Mouse (Mus musculus) neural tube, embryonic 15.5 days (tissue): ENCODE measurements at regions not wholly inside any gene's neighbourhood (a gene's known extent, or its start where the extent isn't known, plus 50 kb on each side); places are given as distances from the start of the nearest gene placed in this dataset.

Experiments
- ATAC-seq: fragments of 200-750 bp; cut with Nextera tagmentation; 2 replicates; pipeline ENCODE4 v1.8.0; 2017; ENCODE audit warnings: mild to moderate bottlenecking, moderate TSS enrichment, moderate library complexity; ENCODE audit not compliant: low FRiP score
- H3K27ac ChIP-seq: fragments of 300-500 bp; sonication (generic); replicated peaks from 2 replicates; pipeline ENCODE4 v1.5.1; 2015; ENCODE audit warnings: mild to moderate bottlenecking, inconsistent platforms
- H3K27me3 ChIP-seq: fragments of 300-500 bp; sonication (generic); replicated peaks from 2 replicates; pipeline ENCODE4 v1.6.1; 2015; ENCODE audit warnings: inconsistent platforms
- H3K36me3 ChIP-seq: fragments of 300-500 bp; sonication (generic); 2 replicates; pipeline ENCODE4 v1.6.1; 2015; ENCODE audit warnings: inconsistent platforms
- H3K4me1 ChIP-seq: fragments of 300-500 bp; sonication (generic); 2 replicates; pipeline ENCODE4 v1.6.1; 2015; ENCODE audit warnings: inconsistent platforms
- H3K4me2 ChIP-seq: fragments of 300-500 bp; sonication (generic); 2 replicates; pipeline ENCODE4 v1.6.1; 2015; ENCODE audit warnings: inconsistent platforms, mild to moderate bottlenecking, moderate library complexity
- H3K4me3 ChIP-seq: fragments of 300-500 bp; sonication (generic); replicated peaks from 2 replicates; pipeline ENCODE4 v1.5.1; 2015; ENCODE audit warnings: mild to moderate bottlenecking, inconsistent platforms
- H3K9ac ChIP-seq: fragments of 300-500 bp; sonication (generic); replicated peaks from 2 replicates; pipeline ENCODE4 v1.6.1; 2015; ENCODE audit warnings: mild to moderate bottlenecking, inconsistent platforms
- H3K9me3 ChIP-seq: fragments of 300-500 bp; sonication (generic); replicated peaks from 2 replicates; pipeline ENCODE4 v1.6.1; 2016; ENCODE audit warnings: inconsistent platforms
- whole genome bisulfite sequencing: fragments of 180-500 bp; shearing (Covaris S2); methylation state at CpG from one replicate; pipeline ENCODE4 v1.1.7; 2015; ENCODE audit warnings: mixed read lengths; 5-methylcytosine and 5-hydroxymethylcytosine counted together

DNA sequence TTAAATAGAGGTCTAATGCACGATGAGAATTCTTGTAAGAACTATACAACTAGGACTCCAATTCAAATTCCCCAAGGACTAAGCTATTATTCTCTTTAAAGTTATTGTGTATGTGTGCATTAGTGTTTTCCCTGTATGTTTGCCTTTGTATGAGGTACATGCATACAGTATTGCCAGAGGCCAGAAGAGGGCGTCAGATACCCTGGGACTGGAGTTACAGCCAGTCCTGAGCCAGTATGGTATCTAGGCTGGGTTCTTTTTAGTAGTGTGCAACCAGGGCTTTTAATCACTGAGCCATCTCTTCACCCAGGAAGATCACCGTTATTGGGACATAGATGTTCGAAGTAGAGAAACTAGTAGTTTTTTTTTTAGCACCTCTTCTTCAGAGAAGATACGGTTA is 154.2 kb upstream of the Esrrg start:
- H3K9ac ChIP-seq: no peak overlapping the region
- no peak overlapping the region for H3K4me3 ChIP-seq
- ATAC-seq: no peak
- WGBS: 67% methylated on average over 5 of the region's 5 CpGs
- no peaks in the 10 kb centered on the region for H3K27me3 ChIP-seq
- no peak overlapping the region for H3K4me2 ChIP-seq
- no peaks in the 10 kb centered on the region for H3K36me3 ChIP-seq
- H3K9me3 ChIP-seq: no peaks in the 10 kb centered on the region
- no peak overlapping the region for H3K27ac ChIP-seq
- H3K4me1 ChIP-seq: no peaks in the 10 kb centered on the region

DNA sequence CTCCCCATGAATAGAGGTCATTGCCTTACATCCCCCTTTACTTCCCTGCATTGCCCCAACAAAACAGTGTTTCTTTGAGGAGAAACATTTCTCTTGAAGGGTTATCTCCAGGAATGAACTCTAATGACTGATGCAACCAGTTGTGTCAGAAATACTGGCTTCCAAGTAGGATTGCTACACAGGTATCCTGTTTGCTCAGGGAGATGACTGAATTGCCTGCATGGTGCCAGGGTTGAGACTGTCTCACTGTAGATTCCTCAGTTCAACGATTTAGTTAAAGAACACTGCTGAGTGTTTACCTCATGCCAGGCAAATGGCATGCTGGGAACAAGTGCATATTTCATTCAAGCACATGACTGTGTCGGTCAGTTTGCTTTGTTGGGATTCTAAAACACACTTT is 123.8 kb upstream of the Esrrg start:
- 72% methylated on average over 2 of the region's 2 CpGs for WGBS
- H3K9ac ChIP-seq: no peak overlapping the region
- ATAC-seq: no peak
- H3K27ac ChIP-seq: no peak overlapping the region
- H3K4me3 ChIP-seq: no peak overlapping the region
- no peaks in the 10 kb centered on the region for H3K9me3 ChIP-seq
- no peak overlapping the region for H3K4me2 ChIP-seq
- no peaks in the 10 kb centered on the region for H3K4me1 ChIP-seq
- H3K36me3 ChIP-seq: no peaks in the 10 kb centered on the region
- H3K27me3 ChIP-seq: no peaks in the 10 kb centered on the region

DNA sequence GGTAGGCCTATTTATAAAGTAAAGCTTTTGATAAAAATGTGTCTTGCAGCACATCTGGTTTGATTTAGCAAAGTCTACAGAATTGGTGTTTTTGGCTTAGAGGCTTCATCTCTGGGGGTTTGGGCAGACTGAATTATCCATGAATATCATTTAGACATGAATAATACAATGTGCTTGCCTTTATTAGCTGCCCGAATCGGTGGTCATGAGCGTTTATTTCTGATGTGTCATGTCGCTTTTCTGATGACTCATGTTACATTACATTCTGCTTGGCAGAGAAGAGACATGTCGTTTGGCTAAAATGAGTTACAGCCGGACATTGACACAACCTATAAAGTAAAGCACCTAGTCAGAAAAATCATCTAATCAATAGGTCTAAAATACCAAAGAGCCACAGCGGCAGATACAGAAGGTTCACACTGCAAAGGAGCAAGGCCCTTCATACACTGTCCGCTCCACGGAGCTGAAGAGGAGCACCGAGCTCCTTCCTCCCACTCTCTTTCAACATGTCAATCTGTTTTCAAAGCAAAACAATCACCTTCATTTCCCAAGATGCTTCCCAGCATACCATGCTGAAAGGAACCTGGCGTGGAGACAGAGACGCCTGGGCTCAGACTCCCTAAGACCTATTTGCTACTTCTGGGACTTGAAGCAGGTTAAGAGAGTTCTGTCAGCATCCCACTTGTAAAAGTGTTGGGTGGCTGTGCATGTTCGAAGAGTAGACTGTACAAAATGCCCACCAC is 120.5 kb upstream of the Esrrg start:
- Histone ChIP-seq H3K4me2 (no peak overlapping the region), H3K27me3 (no peaks in the 10 kb centered on the region), H3K27ac (no peak overlapping the region), H3K9ac (no peak overlapping the region), H3K4me1 (no peaks in the 10 kb centered on the region), H3K9me3 (no peaks in the 10 kb centered on the region), H3K36me3 (no peaks in the 10 kb centered on the region), H3K4me3 (no peak overlapping the region)
- 87% methylated on average over 13 of the region's 13 CpGs for WGBS
- no peak for ATAC-seq

DNA sequence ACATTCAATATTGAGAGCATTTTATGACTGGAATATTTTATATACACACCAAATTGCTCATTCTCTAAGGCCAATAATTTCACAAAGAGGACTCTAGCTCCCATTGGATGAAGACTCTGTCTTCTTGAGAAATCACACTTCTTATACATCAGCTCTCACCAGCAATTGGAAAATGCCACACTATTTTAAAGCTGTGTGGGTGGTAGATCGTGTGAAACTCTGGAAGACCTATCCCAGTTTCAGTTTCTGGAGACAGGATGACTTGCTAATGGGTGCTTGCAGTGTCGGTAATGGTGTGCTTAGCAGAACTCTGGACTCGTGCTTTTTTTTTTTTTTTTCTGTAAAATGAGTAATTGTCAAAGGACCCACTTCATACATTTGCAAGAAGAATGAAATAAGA is 119.1 kb upstream of the Esrrg start:
- H3K4me1 ChIP-seq: no peaks in the 10 kb centered on the region
- no peak overlapping the region for H3K27ac ChIP-seq
- H3K27me3 ChIP-seq: no peaks in the 10 kb centered on the region
- H3K4me3 ChIP-seq: no peak overlapping the region
- WGBS: 82% methylated on average over 3 of the region's 3 CpGs
- no peaks in the 10 kb centered on the region for H3K36me3 ChIP-seq
- H3K9me3 ChIP-seq: no peaks in the 10 kb centered on the region
- H3K9ac ChIP-seq: no peak overlapping the region
- H3K4me2 ChIP-seq: no peak overlapping the region
- ATAC-seq: no peak

DNA sequence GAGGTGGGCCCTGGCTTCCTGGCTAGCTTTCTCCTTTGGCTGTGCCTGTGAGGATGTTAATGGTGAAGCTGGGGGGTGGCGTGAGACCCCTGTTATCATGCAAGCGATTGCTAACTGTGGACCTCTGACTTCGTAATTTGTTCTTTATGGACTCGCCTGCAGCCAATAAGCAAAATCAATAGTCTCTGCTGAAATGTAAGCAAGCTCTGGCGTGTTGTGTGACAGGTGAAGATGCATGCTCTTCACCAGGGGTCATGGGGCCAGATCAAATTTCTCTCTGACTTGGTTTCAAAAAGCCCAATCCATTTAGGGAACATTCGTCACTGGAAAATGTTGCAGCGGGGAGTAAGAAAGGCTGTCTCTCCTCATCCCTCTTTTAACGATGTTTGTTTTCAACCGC is 103.2 kb upstream of the Esrrg start:
- H3K36me3 ChIP-seq: no peaks in the 10 kb centered on the region
- no peak for ATAC-seq
- no peak overlapping the region for H3K9ac ChIP-seq
- H3K4me3 ChIP-seq: no peak overlapping the region
- H3K4me1 ChIP-seq: no peaks in the 10 kb centered on the region
- H3K27me3 ChIP-seq: no peaks in the 10 kb centered on the region
- no peak overlapping the region for H3K4me2 ChIP-seq
- H3K27ac ChIP-seq: no peak overlapping the region
- WGBS: 55% methylated on average over 9 of the region's 9 CpGs
- no peaks in the 10 kb centered on the region for H3K9me3 ChIP-seq

DNA sequence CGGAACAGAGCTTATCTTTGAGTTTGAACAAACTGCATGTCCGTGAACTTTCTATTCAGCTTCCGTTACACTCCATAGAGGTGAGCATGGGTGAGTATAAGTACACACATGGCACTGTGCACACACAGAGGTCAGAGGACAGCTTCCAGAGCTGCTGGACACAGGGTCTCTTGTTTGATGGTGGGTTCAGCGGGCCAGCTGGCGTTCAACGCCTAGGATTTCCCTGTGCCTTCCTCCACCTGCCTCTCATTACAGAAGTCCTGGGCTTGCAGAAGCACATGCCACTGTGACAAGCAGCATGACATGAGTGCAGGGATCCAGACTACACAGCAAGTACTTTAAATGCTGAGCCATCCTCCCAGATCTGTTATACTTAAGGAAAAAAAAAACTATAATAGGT is 101.4 kb upstream of the Esrrg start:
- no peak for ATAC-seq
- Histone ChIP-seq H3K9me3 (no peaks in the 10 kb centered on the region), H3K4me3 (no peak overlapping the region), H3K4me1 (no peaks in the 10 kb centered on the region), H3K27me3 (no peaks in the 10 kb centered on the region), H3K27ac (no peak overlapping the region), H3K36me3 (no peaks in the 10 kb centered on the region), H3K9ac (no peak overlapping the region), H3K4me2 (no peak overlapping the region)
- WGBS: 85% methylated on average over 6 of the region's 6 CpGs

DNA sequence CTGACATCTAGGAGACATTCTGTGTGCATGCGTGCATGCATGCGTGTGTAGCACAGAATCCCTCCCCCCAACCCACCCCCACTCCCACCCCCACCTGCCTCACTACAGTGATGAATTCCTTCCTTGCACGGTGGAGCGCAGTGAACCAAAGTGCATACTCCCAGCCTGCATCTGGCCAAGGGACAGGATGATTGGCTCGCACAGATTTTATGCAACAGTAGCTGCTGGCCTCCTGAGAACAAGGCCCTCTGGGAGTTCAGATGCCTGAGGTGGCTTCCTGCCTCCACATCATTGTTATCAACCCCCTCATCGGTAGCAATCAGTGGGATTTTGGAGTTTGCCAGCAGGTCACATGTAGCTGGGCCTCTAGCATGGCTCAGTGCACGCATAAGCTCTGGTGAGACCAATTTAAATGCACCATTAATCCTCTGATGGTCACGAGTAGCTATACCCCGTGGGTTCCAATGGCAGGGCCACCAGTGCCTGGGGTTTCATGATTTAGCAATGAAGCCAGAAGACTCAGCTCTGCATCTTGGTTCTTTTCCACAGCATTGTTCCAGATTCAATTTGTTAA is 77.2 kb upstream of the Esrrg start:
- Histone ChIP-seq H3K4me1 (no peaks in the 10 kb centered on the region), H3K27ac (no peak overlapping the region), H3K9ac (no peak overlapping the region), H3K4me3 (no peak overlapping the region), H3K9me3 (no peaks in the 10 kb centered on the region), H3K4me2 (no peak overlapping the region), H3K36me3 (no peaks in the 10 kb centered on the region), H3K27me3 (no peaks in the 10 kb centered on the region)
- ATAC-seq: no peak
- WGBS: 76% methylated on average over 9 of the region's 9 CpGs

DNA sequence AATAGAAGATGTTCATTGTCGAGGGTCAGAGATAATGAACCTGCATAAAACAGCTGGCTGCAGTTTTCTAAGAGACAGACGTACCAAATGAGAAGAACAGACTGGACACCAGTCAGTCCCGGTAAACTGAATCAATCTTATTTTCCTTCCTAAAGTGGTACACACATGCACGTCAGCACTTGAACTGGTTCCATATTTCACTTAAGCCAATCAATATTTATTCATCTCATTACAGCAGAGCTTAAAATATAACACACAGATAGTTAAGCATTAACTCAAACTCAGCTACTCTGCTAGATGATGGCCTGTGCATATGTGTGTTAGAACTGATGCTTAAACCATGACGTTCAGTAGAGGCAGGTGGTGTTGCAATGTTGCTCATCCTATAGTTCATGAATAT is 72.3 kb upstream of the Esrrg start:
- H3K4me2 ChIP-seq: no peak overlapping the region
- H3K9me3 ChIP-seq: no peaks in the 10 kb centered on the region
- ATAC-seq: no peak
- H3K27me3 ChIP-seq: no peaks in the 10 kb centered on the region
- H3K27ac ChIP-seq: no peak overlapping the region
- 82% methylated on average over 5 of the region's 5 CpGs for WGBS
- H3K4me3 ChIP-seq: no peak overlapping the region
- no peak overlapping the region for H3K9ac ChIP-seq
- no peaks in the 10 kb centered on the region for H3K36me3 ChIP-seq
- no peaks in the 10 kb centered on the region for H3K4me1 ChIP-seq

DNA sequence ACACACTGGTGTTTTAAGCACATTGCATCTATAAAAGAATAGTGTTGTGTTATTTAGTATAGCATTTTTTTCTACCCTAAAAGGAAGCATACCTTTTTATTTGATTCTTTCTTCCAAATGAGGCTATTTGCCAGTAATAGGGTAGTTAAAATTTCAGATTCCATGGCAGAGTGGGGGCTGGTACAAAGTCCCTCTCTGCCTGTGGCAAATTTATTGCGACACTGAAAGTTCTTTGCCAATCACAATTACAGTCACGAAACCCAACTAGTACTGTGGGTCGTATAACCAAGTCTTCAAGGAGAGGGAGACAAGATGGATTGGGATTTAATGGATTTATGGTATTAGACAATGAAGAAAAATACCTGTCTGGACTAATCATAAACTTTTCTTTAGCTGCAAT is 51.9 kb upstream of the Esrrg start:
- no peak overlapping the region for H3K4me2 ChIP-seq
- no peaks in the 10 kb centered on the region for H3K9me3 ChIP-seq
- ATAC-seq: no peak
- no peaks in the 10 kb centered on the region for H3K36me3 ChIP-seq
- H3K27ac ChIP-seq: no peak overlapping the region
- no peaks in the 10 kb centered on the region for H3K27me3 ChIP-seq
- WGBS: 53% methylated on average over 3 of the region's 3 CpGs
- H3K4me3 ChIP-seq: no peak overlapping the region
- H3K9ac ChIP-seq: no peak overlapping the region
- H3K4me1 ChIP-seq: no peaks in the 10 kb centered on the region
